Mouse (Mus musculus) embryonic facial prominence, embryonic 11.5 days (tissue): ENCODE results near the gene Med21. TPM values are rescaled to one million over a fixed set of nuclear protein-coding genes. Genes with fewer than 3 reads are reported as not detected.

Experiments
- ATAC-seq: fragments of 200-750 bp; cut with Nextera tagmentation; replicated peaks from 2 replicates; pipeline ENCODE4 v1.8.0; 2017; ENCODE audit warnings: low read depth; ENCODE audit not compliant: insufficient number of reproducible peaks, low FRiP score, low TSS enrichment
- DNase-seq: peaks from one replicate; pipeline ENCODE4 v3.0.0-alpha.2; 2015; ENCODE audit warnings: low spot score
- H3K27ac ChIP-seq: fragments of 300-500 bp; sonication (generic); replicated peaks from 2 replicates; pipeline ENCODE4 v1.5.1; 2014; ENCODE audit warnings: mild to moderate bottlenecking, low read depth, low read length, control low read depth
- H3K27me3 ChIP-seq: fragments of 300-500 bp; sonication (generic); 2 replicates; pipeline ENCODE4 v1.6.1; 2014; ENCODE audit warnings: mild to moderate bottlenecking, low read length, moderate library complexity, mixed read lengths; ENCODE audit not compliant: control insufficient read depth, insufficient read depth
- H3K36me3 ChIP-seq: fragments of 300-500 bp; sonication (generic); replicated peaks from 2 replicates; pipeline ENCODE4 v1.6.1; 2014; ENCODE audit warnings: low read depth, mild to moderate bottlenecking, low read length, moderate library complexity, mixed read lengths; ENCODE audit not compliant: control insufficient read depth, insufficient read depth
- H3K4me1 ChIP-seq: fragments of 300-500 bp; sonication (generic); 2 replicates; pipeline ENCODE4 v1.6.1; 2014; ENCODE audit warnings: low read length, mixed read lengths; ENCODE audit not compliant: control insufficient read depth, insufficient read depth
- H3K4me2 ChIP-seq: fragments of 300-500 bp; sonication (generic); 2 replicates; pipeline ENCODE4 v1.6.1; 2014; ENCODE audit warnings: low read depth, mild to moderate bottlenecking, control low read depth, low read length, moderate library complexity
- H3K4me3 ChIP-seq: fragments of 300-500 bp; sonication (generic); 2 replicates; pipeline ENCODE4 v1.5.1; 2014; ENCODE audit warnings: low read depth, low read length, control low read depth
- H3K9ac ChIP-seq: fragments of 300-500 bp; sonication (generic); replicated peaks from 2 replicates; pipeline ENCODE4 v1.6.1; 2014; ENCODE audit warnings: mild to moderate bottlenecking, control low read depth, low read length
- H3K9me3 ChIP-seq: fragments of 300-500 bp; sonication (generic); replicated peaks from 2 replicates; pipeline ENCODE4 v1.6.1; 2016; ENCODE audit warnings: mild to moderate bottlenecking, low read length, inconsistent platforms, mixed read lengths; ENCODE audit not compliant: control insufficient read depth
- WGBS: fragments of 180-500 bp; shearing (Covaris S2); extraction: QIAGEN DNeasy Blood & Tissue Kit; methylation state at CpG from one replicate; pipeline ENCODE4 v1.1.7; 2014; 5-methylcytosine and 5-hydroxymethylcytosine counted together
- polyA plus RNA-seq: library from polyadenylated mRNA; unstranded; fragments of >200 nt; fragmentation: Nextera tagmentation; extraction: Ambion mirVana; gene quantifications from 2 replicates; pipeline ENCODE4 v1.2.1, GENCODE M21; 2014

Gene Med21
- polyA plus RNA-seq, 1 experiment from 2014 or later, result 126 TPM

DNA sequence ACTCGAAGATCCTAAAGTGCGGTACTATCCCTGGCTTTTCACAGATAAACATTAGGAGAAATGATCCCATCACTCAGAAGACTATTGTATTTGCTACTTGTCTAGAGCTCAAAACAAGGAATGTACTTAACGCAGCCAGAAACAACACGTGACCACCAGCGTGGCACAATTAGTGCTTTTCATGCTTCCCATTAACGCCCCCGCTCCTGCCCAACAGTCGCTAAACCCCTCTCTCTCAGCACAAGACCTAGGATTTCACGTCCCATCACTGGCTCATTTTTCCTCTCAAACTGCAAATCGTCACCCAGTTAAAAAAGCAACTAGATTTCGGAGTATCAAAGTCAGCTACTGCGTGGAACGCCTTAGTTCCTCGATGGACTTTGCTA lies 8.7 kb upstream of the Med21 start:
- 0 out of 2 replicates have a peak, but pooled peaks have one; percentile 14 for ATAC-seq

DNA sequence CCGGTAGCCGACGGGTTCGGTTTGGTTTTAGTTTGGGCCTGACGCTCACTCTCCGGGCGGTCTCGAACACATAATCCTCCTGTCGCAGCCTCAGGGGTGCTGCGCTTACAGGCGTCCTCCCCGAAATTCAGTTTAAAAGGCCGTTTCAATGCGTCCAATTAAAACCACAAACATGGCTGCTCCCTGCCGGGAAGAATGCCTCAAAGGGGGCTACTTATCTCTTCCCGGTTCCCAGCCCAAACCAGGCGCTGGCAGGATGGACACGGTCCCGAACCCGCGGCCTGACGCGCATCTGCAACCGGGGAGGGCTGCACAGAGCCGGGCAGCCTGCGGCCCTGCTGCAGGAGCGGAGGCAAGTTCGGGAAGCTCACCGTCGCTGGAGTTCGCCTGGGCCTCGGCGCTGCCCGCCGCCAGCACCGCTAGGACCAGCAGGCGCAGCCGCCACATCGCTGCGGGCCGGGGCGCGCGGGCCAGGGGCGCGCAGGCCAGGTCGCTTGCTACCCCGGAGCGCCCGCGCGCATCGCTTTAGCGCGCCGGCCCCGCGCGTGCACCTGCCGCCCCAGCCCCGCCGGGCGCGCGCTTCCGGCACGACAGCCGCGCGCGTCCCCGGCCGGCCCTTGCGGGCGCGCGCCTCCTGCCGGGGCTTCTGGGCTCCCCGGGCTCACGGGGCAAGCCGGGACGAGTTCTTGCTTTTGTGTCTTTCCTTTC lies 8.2 kb upstream of the Med21 start:
- no peaks in the 10 kb centered on the region for H3K27me3 ChIP-seq
- ATAC-seq (peak; percentile 90), DNase-seq (peak; percentile 93)
- H3K4me3 ChIP-seq, result peak overlapping the region; percentile 62
- H3K9ac ChIP-seq, result peak overlapping the region; percentile 81
- H3K27ac ChIP-seq, result peak overlapping the region; percentile 48; the same call in 1 of the 2 replicates
- no peaks in the 10 kb centered on the region; the same call in 1 of the 2 replicates for H3K4me1 ChIP-seq
- no peaks in the 10 kb centered on the region for H3K36me3 ChIP-seq
- H3K9me3 ChIP-seq, result no peaks in the 10 kb centered on the region
- peak overlapping the region; percentile 57 for H3K4me2 ChIP-seq
- WGBS, result under 1% methylated on average over 70 of the region's 82 CpGs

More for the DNA sequence above, 8.7 kb upstream of the Med21 start:
- DNase-seq, result peak; percentile 19
- Histone ChIP-seq H3K4me2 (peak overlapping the region; percentile 57), H3K27ac (0 out of 2 replicates have a peak overlapping the region, but pooled peaks have one; percentile 48), H3K27me3 (no peaks in the 10 kb centered on the region), H3K36me3 (no peaks in the 10 kb centered on the region), H3K4me3 (peak overlapping the region; percentile 62), H3K9me3 (no peaks in the 10 kb centered on the region), H3K9ac (peak overlapping the region; percentile 81), H3K4me1 (no peaks in the 10 kb centered on the region; the same call in 1 of the 2 replicates)
- 12% methylated on average over 14 of the region's 14 CpGs for WGBS

DNA sequence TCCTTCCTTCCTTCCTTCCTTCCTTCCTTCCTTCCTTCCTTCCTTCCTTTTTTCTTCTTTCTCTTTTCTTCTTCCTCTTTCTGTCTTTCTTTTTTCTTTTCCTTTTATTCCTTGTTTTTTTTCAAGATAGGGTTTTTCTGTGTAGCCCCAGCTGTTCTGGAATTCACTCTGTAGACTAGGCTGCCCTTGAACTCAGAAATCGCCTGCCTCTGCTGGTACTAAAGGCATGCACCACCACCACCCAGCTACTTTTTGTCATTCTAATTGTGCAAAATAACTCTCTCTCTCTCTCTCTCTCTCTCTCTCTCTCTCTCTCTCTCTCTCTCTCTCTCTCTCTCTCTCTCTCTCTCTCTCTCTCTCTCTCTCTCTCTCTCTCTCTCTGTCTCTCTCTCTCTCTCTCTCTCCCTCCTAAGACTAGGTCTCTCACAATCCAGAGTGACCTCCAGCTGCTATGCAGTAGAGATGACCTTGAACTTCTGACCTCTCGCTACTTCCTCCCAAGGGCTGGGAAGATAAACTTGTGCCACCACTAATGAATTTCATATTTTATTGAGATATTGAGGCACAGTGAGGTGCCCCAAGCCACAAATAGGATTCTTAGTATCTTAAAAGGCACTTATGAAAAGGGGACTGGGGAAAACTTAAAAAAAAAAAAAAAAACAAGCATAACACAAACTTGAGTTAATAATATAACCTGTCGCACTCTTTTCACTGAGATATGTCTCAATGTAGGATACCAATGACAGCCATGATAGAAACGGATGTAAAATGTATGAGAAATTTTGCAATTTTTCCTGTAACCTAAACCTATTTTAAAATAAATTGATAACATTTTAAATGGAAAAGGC lies 7.4 kb upstream of the Med21 start:
- H3K4me1 ChIP-seq, result no peaks in the 10 kb centered on the region; the same call in 1 of the 2 replicates
- no peaks in the 10 kb centered on the region for H3K9me3 ChIP-seq
- H3K4me3 ChIP-seq, result no peak overlapping the region; the same call in 1 of the 2 replicates
- H3K4me2 ChIP-seq, result no peak overlapping the region
- 60% methylated on average over 4 of the region's 4 CpGs for WGBS
- H3K9ac ChIP-seq, result no peak overlapping the region
- ATAC-seq, result no peak
- no peak overlapping the region for H3K27ac ChIP-seq
- no peak for DNase-seq
- no peaks in the 10 kb centered on the region for H3K27me3 ChIP-seq
- H3K36me3 ChIP-seq, result no peaks in the 10 kb centered on the region

DNA sequence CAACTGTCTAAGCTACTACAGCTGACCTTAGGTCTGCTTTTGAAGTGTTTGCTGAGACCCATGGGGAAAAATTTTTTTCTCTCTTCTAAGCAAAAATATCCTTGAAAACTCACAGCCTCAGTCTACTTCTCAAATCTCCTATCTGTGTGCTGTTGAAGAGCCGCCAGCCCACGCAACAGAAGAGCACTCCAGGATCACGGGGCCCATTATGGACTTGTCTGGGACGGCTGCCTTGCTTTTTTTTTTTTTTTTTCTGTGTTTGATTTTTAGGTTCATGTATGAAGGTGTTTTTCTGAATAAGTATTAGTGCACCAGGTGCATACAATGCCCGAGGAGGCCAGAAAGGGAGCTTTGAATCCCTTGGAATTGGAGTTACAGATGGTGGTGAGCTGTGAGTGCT lies 5.9 kb upstream of the Med21 start:
- no peaks in the 10 kb centered on the region; the same call in 1 of the 2 replicates for H3K4me1 ChIP-seq
- H3K4me3 ChIP-seq, result no peak overlapping the region
- WGBS, result 92% methylated on average over 5 of the region's 5 CpGs
- no peak overlapping the region for H3K27ac ChIP-seq
- H3K4me2 ChIP-seq, result no peak overlapping the region
- ATAC-seq (no peak), DNase-seq (no peak)
- H3K9ac ChIP-seq, result no peak overlapping the region
- no peaks in the 10 kb centered on the region for H3K9me3 ChIP-seq
- H3K27me3 ChIP-seq, result no peaks in the 10 kb centered on the region
- no peaks in the 10 kb centered on the region for H3K36me3 ChIP-seq

DNA sequence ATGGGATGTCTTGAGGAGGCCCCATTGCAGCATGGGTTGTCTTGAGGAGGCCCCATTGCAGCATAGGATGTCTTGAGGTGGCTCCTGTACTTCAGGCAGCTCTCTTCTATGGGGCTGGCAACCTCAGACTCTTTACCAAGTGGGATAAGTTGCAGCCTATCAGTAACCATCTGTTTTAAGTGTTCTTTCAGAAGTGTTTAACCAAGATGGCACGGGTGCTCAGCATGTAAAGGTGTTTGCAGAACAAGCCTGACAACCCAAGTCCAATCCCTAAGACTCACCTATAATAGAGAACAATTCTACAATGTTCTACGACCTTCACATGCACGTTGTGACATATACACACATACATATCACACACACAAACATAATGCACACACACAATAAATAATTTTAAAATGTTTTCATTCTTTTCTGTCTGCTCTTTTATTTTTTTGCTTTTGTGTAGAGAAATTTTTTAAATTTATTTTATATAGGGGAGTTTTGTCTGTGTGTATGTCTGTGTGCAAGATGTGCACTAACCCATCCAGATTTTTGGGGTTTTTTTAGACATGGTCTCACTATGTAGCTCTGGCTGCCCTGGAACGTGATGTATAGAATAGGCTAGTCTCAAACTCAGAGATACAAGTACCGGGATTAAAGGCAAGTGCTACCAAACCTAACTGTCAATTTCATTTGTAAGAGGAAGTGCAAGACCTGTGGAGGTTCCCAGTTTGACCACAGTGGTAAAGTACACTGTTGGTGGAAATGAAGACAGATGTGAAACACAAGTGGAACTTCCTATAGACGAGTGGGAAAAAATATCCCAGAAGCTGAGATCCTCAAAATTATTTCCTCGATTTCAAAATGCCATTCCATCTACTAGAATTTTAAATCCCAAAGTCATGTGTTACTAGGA lies 2.0 kb upstream of the Med21 start:
- no peak overlapping the region for H3K4me2 ChIP-seq
- no peak for ATAC-seq

DNA sequence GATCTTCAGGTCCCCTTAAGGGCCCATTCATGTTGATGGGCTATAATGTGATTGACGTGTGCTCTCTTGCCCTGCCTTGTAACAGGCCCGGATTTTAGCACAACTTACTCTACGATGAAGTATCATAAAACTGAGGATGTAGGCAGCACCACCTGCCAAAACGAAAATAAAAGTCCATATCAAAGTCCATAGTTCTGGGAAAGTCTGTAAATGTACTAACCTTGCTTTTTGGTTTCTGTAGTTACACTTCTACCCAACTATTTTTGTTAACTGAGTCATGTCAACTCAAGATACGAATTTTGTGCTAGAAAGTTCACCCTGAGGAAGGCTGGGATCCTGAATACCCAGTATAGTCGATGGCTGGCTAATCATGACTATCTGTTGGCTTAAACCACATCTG lies 1.4 kb upstream of the Med21 start:
- Histone ChIP-seq H3K9me3 (no peaks in the 10 kb centered on the region), H3K4me3 (no peak overlapping the region), H3K27me3 (no peaks in the 10 kb centered on the region), H3K4me2 (no peak overlapping the region), H3K9ac (no peak overlapping the region), H3K27ac (no peak overlapping the region), H3K36me3 (no peaks in the 10 kb centered on the region), H3K4me1 (no peaks in the 10 kb centered on the region)
- ATAC-seq (no peak), DNase-seq (no peak)
- 81% methylated on average over 6 of the region's 6 CpGs for WGBS

More for the DNA sequence above, 2.0 kb upstream of the Med21 start:
- Histone ChIP-seq H3K4me1 (no peaks in the 10 kb centered on the region), H3K27ac (no peak overlapping the region), H3K27me3 (no peaks in the 10 kb centered on the region), H3K36me3 (no peaks in the 10 kb centered on the region), H3K9ac (no peak overlapping the region), H3K9me3 (no peaks in the 10 kb centered on the region), H3K4me3 (no peak overlapping the region)
- DNase-seq, result no peak
- 88% methylated on average over 7 of the region's 7 CpGs for WGBS

DNA sequence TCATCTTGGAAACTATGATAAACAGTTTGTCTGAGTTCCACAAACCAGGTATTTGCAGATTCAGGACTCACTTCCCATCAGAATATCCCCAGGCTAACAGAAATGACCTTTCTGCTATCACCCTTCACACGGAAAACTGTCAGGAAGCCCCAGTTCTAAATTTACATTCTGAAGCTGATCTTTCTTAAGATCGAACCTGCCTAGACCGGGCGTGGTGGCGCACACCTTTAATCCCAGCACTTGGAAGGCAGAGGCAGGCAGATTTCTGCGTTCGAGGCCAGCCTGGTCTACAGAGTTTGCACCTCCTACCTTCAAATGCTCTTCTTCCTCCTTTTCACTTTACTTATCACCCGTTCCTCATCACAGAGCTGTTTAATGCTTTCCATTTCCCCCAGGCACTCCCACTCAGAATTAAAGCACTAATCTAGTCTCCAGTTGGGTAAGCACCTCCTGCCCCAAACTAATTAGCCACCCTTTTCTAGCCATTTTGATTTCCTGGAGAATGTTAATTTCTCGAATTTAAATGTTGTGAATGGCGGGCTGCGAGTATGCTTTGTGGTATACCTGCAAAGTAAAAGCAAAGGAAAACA lies 631 bp upstream of the Med21 start:
- no peaks in the 10 kb centered on the region for H3K4me1 ChIP-seq
- H3K4me2 ChIP-seq, result peak overlapping the region; percentile 35
- no peak overlapping the region for H3K9ac ChIP-seq
- H3K27ac ChIP-seq, result no peak overlapping the region
- no peaks in the 10 kb centered on the region for H3K36me3 ChIP-seq
- DNase-seq (no peak), ATAC-seq (no peak)
- peak overlapping the region; percentile 17; the same call in 1 of the 2 replicates for H3K4me3 ChIP-seq
- WGBS, result 65% methylated on average over 11 of the region's 11 CpGs
- no peaks in the 10 kb centered on the region for H3K9me3 ChIP-seq
- no peaks in the 10 kb centered on the region for H3K27me3 ChIP-seq
